Mouse (Mus musculus): ENCODE data around the gene Cyb5rl. TPM values are rescaled to one million over a fixed set of nuclear protein-coding genes. Genes with fewer than 3 reads are reported as not detected.

Gene Cyb5rl
- polyA plus RNA-seq, 1 experiment: 4.7 TPM

DNA sequence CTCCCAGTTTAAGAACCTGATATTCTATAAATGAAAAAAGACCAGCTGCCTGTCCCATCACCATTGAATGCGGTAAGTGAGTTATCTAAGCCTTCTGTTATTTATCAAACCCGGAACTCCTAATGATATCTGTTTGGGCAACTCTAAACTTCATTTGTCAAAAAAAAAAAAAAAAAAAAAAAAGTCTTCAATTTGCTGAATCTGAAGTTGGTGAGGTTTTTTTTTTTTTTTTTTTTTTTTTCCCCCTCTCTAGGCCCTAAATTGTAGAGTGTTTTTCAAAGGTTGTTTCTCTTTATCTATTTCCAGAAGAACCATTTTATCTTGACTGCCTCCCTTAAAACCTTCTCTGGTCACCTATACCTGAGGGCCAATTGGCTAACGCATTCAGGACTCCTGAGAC lies 68.1 kb downstream of the Cyb5rl start:
- TF ChIP-seq CTCF (IDR thresholded peaks at IDR 0.05; ENCODE audit: control insufficient read depth, insufficient read depth, low read length) (no peak), POLR2A (IDR thresholded peaks at IDR 0.05; ENCODE audit: borderline replicate concordance, control insufficient read depth, low read depth, low read length) (no peak)
- H3K4me1 ChIP-seq (ENCODE audit: control insufficient read depth, insufficient read depth, low read length): no peaks in the 10 kb centered on the region; the same call in 1 of the 2 replicates
- WGBS: 89% methylated on average over 3 of the region's 3 CpGs
- no peak overlapping the region for H3K4me3 ChIP-seq (replicated peaks; ENCODE audit: control insufficient read depth, low read depth, low read length)
- no peak overlapping the region for H3K27ac ChIP-seq (ENCODE audit: control insufficient read depth, insufficient read depth, low read depth, low read length, poor library complexity)

DNA sequence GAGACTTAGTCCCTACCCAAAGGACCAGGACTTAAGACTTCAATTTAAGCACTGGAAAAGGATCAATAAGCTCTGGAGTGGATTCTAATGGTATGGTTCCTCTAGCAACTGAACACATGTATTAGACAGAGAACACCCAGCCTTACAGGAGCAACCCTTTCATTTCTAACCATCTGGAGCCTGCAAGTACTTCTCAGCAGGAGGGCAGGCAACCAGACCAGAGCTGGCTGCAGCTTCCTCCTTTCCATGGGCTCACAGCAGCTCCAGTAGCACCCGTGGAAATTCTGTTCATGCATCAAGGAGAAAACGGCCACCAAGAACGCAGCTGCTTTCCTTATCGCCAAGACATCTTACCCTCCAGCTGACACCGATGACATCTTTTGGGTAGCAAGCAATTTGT lies 68.9 kb downstream of the Cyb5rl start:
- no peak overlapping the region for H3K27ac ChIP-seq (ENCODE audit: control insufficient read depth, insufficient read depth, low read depth, low read length, poor library complexity)
- TF ChIP-seq CTCF (IDR thresholded peaks at IDR 0.05; ENCODE audit: control insufficient read depth, insufficient read depth, low read length) (no peak), POLR2A (IDR thresholded peaks at IDR 0.05; ENCODE audit: borderline replicate concordance, control insufficient read depth, low read depth, low read length) (no peak)
- no peaks in the 10 kb centered on the region; the same call in 1 of the 2 replicates for H3K4me1 ChIP-seq (ENCODE audit: control insufficient read depth, insufficient read depth, low read length)
- H3K4me3 ChIP-seq (replicated peaks; ENCODE audit: control insufficient read depth, low read depth, low read length): no peak overlapping the region
- WGBS: 57% methylated on average over 5 of the region's 5 CpGs

DNA sequence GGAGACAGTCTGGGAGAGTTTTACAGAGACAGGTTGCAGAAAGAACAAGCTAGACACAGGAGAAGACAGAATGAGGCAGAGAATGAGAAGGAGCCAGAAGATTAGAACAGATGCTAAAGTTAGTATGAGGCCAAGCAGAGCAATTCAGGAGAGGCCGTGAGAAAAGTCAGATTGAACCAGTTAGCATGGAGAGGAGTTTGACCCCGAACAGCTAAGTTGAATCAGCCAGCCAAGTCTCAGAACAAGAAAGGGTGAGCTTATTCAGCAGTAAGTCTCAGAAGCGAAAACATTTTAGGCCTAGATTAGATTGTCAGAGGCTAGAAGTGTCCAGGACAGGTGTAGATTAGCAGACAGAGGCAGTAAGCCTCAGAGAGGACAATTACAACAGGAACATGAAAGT lies 69.7 kb downstream of the Cyb5rl start:
- no peak overlapping the region for H3K27ac ChIP-seq (ENCODE audit: control insufficient read depth, insufficient read depth, low read depth, low read length, poor library complexity)
- no peaks in the 10 kb centered on the region; the same call in 1 of the 2 replicates for H3K4me1 ChIP-seq (ENCODE audit: control insufficient read depth, insufficient read depth, low read length)
- 81% methylated on average over 3 of the region's 3 CpGs for WGBS
- H3K4me3 ChIP-seq (replicated peaks; ENCODE audit: control insufficient read depth, low read depth, low read length): no peak overlapping the region
- TF ChIP-seq CTCF (IDR thresholded peaks at IDR 0.05; ENCODE audit: control insufficient read depth, insufficient read depth, low read length): no peak
- TF ChIP-seq POLR2A (IDR thresholded peaks at IDR 0.05; ENCODE audit: borderline replicate concordance, control insufficient read depth, low read depth, low read length): no peak

Other genes starting within 250 kb of the Cyb5rl start
- 84.3 and 112 TPM in 2 replicates for gene Ssbp3, start 156.3 kb upstream of the Cyb5rl start, polyA plus RNA-seq (2011; ENCODE audit: insufficient read depth, insufficient read length, low replicate concordance, missing spikeins)
- gene Mrpl37, start 120 bp upstream of the Cyb5rl start, polyA plus RNA-seq (2011; ENCODE audit: insufficient read depth, insufficient read length, low replicate concordance, missing spikeins): 37.4 and 40.1 TPM in 2 replicates
- gene Cdcp2, start 29.9 kb downstream of the Cyb5rl start, polyA plus RNA-seq (2011; ENCODE audit: insufficient read depth, insufficient read length, low replicate concordance, missing spikeins): not detected in 2 replicates
- gene Tmem59, start 111.4 kb downstream of the Cyb5rl start, polyA plus RNA-seq (2011; ENCODE audit: insufficient read depth, insufficient read length, low replicate concordance, missing spikeins): 30.6 and 44.6 TPM in 2 replicates
- gene Tceanc2, start 112.1 kb downstream of the Cyb5rl start, polyA plus RNA-seq (2011; ENCODE audit: insufficient read depth, insufficient read length, low replicate concordance, missing spikeins): 26.5 and 33.5 TPM in 2 replicates
- not detected in 2 replicates for gene Ldlrad1, start 142.2 kb downstream of the Cyb5rl start, polyA plus RNA-seq (2011; ENCODE audit: insufficient read depth, insufficient read length, low replicate concordance, missing spikeins)
- gene Lrrc42, start 186.5 kb downstream of the Cyb5rl start, polyA plus RNA-seq (2011; ENCODE audit: insufficient read depth, insufficient read length, low replicate concordance, missing spikeins): 5.9 and 16.0 TPM in 2 replicates
- 2.7 and 4.1 TPM in 2 replicates for gene Hspb11, start 186.6 kb downstream of the Cyb5rl start, polyA plus RNA-seq (2011; ENCODE audit: insufficient read depth, insufficient read length, low replicate concordance, missing spikeins)
- gene Dio1, start 240.2 kb downstream of the Cyb5rl start, polyA plus RNA-seq (2011; ENCODE audit: insufficient read depth, insufficient read length, low replicate concordance, missing spikeins): 0.90 TPM in 1 of 2 replicates, not detected in the other
- 24.4 and 55.6 TPM in 2 replicates for gene Yipf1, start 247.4 kb downstream of the Cyb5rl start, polyA plus RNA-seq (2011; ENCODE audit: insufficient read depth, insufficient read length, low replicate concordance, missing spikeins)

Data from bone marrow, adult 2 months (tissue).